Mouse (Mus musculus): Measurements from ENCODE around the gene Iqce. TPM values are rescaled to one million over a fixed set of nuclear protein-coding genes. Genes with fewer than 3 reads are reported as not detected.

Iqce gene
- total and polyA plus RNA-seq, 3 experiments = 2.2 to 11.2 (median 5.3) TPM

- no peaks in the 10 kb centered on the region for H3K79me2 ChIP-seq (replicated peaks; ENCODE audit: control insufficient read depth, extremely low read depth, insufficient read depth, poor library complexity, severe bottlenecking)
- H3K27me3 ChIP-seq (replicated peaks) = no peaks in the 10 kb centered on the region
- peaks cover 0 to 8% of the 10 kb centered on the region in 2 experiments for H3K36me3 ChIP-seq (replicated peaks in 1 of 2; ENCODE audit: control insufficient read depth in 1 of 2, insufficient read depth in 1 of 2, low read length in 1 of 2)
- dilution Hi-C loops (cut with MboI; ENCODE audit: extremely low pct_ligation_motif_present, extremely low pct_unique_long_range_greater_than_20kb, low sequenced_read_pairs) (no loop called here), in situ Hi-C loops (cut with MboI; ENCODE audit: low pct_ligation_motif_present, low pct_unique_long_range_greater_than_20kb, low sequenced_read_pairs) (no loop called here)
- H3K9ac ChIP-seq (ENCODE audit: insufficient read depth, low read depth) = no peak overlapping the region
- H3K9me3 ChIP-seq (replicated peaks; ENCODE audit: low read length) = no peaks in the 10 kb centered on the region
- H3K27ac ChIP-seq (ENCODE audit: insufficient read depth, low read depth) = no peak overlapping the region
- no peak overlapping the region for H3K4me2 ChIP-seq (ENCODE audit: insufficient read depth, low read depth, poor library complexity, severe bottlenecking)
- TF ChIP-seq TBP (conservative IDR thresholded peaks at IDR 0.05; ENCODE audit: low read depth, low read length) (no peak), E2F4 (IDR thresholded peaks at IDR 0.05; ENCODE audit: insufficient replicate concordance, low read depth, low read length) (no peak), MYC (IDR thresholded peaks at IDR 0.05; ENCODE audit: low read depth, low read length) (no peak), JUND (conservative IDR thresholded peaks at IDR 0.05; ENCODE audit: low read depth, low read length) (no peak), SMC3 (IDR thresholded peaks at IDR 0.05; ENCODE audit: low read depth, low read length) (no peak), ETS1 (conservative IDR thresholded peaks at IDR 0.05; ENCODE audit: low read depth, low read length) (no peak)
- no peak for DNase-seq (ENCODE audit: extremely low read depth)
- peaks cover 10 to 25% of the 10 kb centered on the region in 2 experiments for H3K4me1 ChIP-seq (ENCODE audit: control insufficient read depth in 1 of 2, insufficient read depth in 2 of 2)
- no peak overlapping the region for H3K4me3 ChIP-seq (replicated peaks in 1 of 3; ENCODE audit: low read depth in 2 of 3, low read length in 2 of 3, poor library complexity in 1 of 3)
These were observed 80.7 kb downstream of the Iqce start for GRCm38 (mm10) chr5:140621517-140621916.

- Histone ChIP-seq H3K4me1 (ENCODE audit: control insufficient read depth in 1 of 2, insufficient read depth in 2 of 2) (peaks cover 13 to 29% of the 10 kb centered on the region in 2 experiments), H3K9ac (ENCODE audit: insufficient read depth, low read depth) (no peak overlapping the region), H3K79me2 (replicated peaks; ENCODE audit: control insufficient read depth, extremely low read depth, insufficient read depth, poor library complexity, severe bottlenecking) (no peaks in the 10 kb centered on the region), H3K9me3 (replicated peaks; ENCODE audit: low read length) (no peaks in the 10 kb centered on the region), H3K36me3 (replicated peaks in 1 of 2; ENCODE audit: control insufficient read depth in 1 of 2, insufficient read depth in 1 of 2, low read length in 1 of 2) (peaks cover 0 to 8% of the 10 kb centered on the region in 2 experiments), H3K4me2 (ENCODE audit: insufficient read depth, low read depth, poor library complexity, severe bottlenecking) (no peak overlapping the region), H3K4me3 (replicated peaks in 1 of 3; ENCODE audit: low read depth in 2 of 3, low read length in 2 of 3, poor library complexity in 1 of 3) (no peak overlapping the region), H3K27ac (ENCODE audit: insufficient read depth, low read depth) (no peak overlapping the region), H3K27me3 (replicated peaks) (no peaks in the 10 kb centered on the region)
- dilution Hi-C loops (cut with MboI; ENCODE audit: extremely low pct_ligation_motif_present, extremely low pct_unique_long_range_greater_than_20kb, low sequenced_read_pairs) (no loop called here), in situ Hi-C loops (cut with MboI; ENCODE audit: low pct_ligation_motif_present, low pct_unique_long_range_greater_than_20kb, low sequenced_read_pairs) (no loop called here)
- TF ChIP-seq MAFK (IDR thresholded peaks at IDR 0.05; ENCODE audit: insufficient replicate concordance, low read length) (no peak), KAT2A (IDR thresholded peaks at IDR 0.05; ENCODE audit: insufficient replicate concordance, low read length) (no peak), ZKSCAN1 (IDR thresholded peaks at IDR 0.05; ENCODE audit: borderline replicate concordance, low read depth, low read length) (no peak), SIN3A (IDR thresholded peaks at IDR 0.05; ENCODE audit: low read length) (no peak), HCFC1 (IDR thresholded peaks at IDR 0.05; ENCODE audit: low read depth, low read length) (no peak), NRF1 (IDR thresholded peaks at IDR 0.05; ENCODE audit: low read depth, low read length) (no peak), MAZ (IDR thresholded peaks at IDR 0.05; ENCODE audit: low read depth, low read length) (no peak), RCOR1 (conservative IDR thresholded peaks at IDR 0.05; ENCODE audit: low read depth, low read length) (no peak), ZMIZ1 (IDR thresholded peaks at IDR 0.05; ENCODE audit: low read depth, low read length) (no peak), JUND (conservative IDR thresholded peaks at IDR 0.05; ENCODE audit: low read depth, low read length) (no peak), USF2 (conservative IDR thresholded peaks at IDR 0.05; ENCODE audit: low read depth, low read length) (no peak)
- DNase-seq (ENCODE audit: extremely low read depth) = no peak
These were observed 81.1 kb downstream of the Iqce start for GRCm38 (mm10) chr5:140621092-140621491.
